10 mouse cellular contexts compared by ENCODE assay signal in the genomic region with DNA sequence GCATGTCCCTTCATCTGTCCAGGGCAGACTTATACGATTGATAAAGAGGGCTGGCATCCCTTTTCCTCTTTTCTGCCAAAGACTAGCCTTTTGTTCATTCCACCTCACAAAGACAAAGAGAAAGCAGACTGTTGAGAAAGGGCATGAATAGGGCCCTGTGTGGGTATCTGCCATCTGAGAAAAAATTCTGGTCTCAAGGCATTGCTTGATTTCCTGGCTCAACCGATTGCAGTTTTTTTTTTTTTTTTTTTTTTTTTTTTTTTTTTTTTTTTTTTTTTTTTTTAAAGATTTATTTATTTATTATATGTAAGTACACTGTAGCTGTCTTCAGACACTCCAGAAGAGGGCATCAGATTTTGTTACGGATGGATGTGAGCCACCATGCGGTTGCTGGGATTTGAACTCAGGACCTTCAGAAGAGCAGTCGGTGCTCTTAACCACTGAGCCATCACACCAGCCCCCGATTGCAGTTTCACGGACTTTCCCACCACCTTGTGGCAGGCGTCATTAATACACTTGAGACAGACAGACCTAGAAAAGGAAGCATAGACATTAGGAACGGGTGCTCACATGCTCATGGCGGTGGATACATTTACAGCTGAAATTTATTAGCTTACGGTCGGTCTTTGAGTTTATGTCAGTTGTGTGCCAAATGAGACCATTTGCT. TPM values are rescaled to one million over a fixed set of nuclear protein-coding genes. Genes with fewer than 3 reads are reported as not detected.
DNase-seq lines count a peak whose midpoint lies in the region; ATAC-seq lines count a peak whose summit lies in the region.
"Not testable (repeated sequence)": the region's sequence is repeated elsewhere in the genome, so short reads cannot be mapped to it uniquely, and the experiment has no call there.
"Had no signal": no experiment of that assay in that cellular context is flagged by ENCODE, and none has a peak within 500 bp of the region (broad histone marks: within the 10 kb centered on the region; RNA-seq: fewer than 3 reads in every experiment).

No protein-coding gene starts in this region.

- H3K4me1 ChIP-seq in hindbrain, embryonic 16.5 days (ENCODE audit: control insufficient read depth, insufficient read depth, low read depth, low read length), result peaks cover 19% of the 10 kb centered on the region
- H3K4me1 ChIP-seq in limb, embryonic 11.5 days (ENCODE audit: control insufficient read depth, insufficient read depth, low read length), result not testable (repeated sequence)
- peaks cover 30% of the 10 kb centered on the region for H3K4me1 ChIP-seq in neural tube, embryonic 15.5 days

- 56% methylated on average over 11 of the region's 12 CpGs for WGBS in hindbrain, embryonic 16.5 days
- 60% methylated on average over 11 of the region's 12 CpGs for WGBS in limb, embryonic 11.5 days
- whole genome bisulfite sequencing in neural tube, embryonic 15.5 days, result 58% methylated on average over 12 of the region's 12 CpGs

- not testable (repeated sequence) for H3K27me3 ChIP-seq in hindbrain, embryonic 16.5 days (replicated peaks; ENCODE audit: control insufficient read depth, insufficient read depth, low read length); limb, embryonic 11.5 days (ENCODE audit: control insufficient read depth, insufficient read depth, low read length); neural tube, embryonic 15.5 days (replicated peaks)

- H3K9me3 ChIP-seq in hindbrain, embryonic 16.5 days (ENCODE audit: control insufficient read depth, low read length); limb, embryonic 11.5 days (ENCODE audit: control insufficient read depth, low read length); neural tube, embryonic 15.5 days (replicated peaks): not testable (repeated sequence)

- peak; percentile 70 for DNase-seq in MEL-GATA-1-ER (ENCODE audit: extremely low read depth, low read depth)
- DNase-seq in forelimb bud, embryonic 11.5 days (ENCODE audit: low read depth, low spot score), result peak; percentile 39
- peak; percentile 49 for DNase-seq in limb, embryonic 11.5 days (ENCODE audit: low spot score)
- peak; percentile 61 for DNase-seq in lung, postnatal 25 days (ENCODE audit: low spot score)
- peak; percentile 68 for DNase-seq in urinary bladder, postnatal 14 days (ENCODE audit: low spot score)

- not testable (repeated sequence) for H3K27ac ChIP-seq in hindbrain, embryonic 16.5 days (ENCODE audit: low read depth, low read length); limb, embryonic 11.5 days (replicated peaks; ENCODE audit: low read depth, low read length); neural tube, embryonic 15.5 days (replicated peaks)

- H3K9ac ChIP-seq in hindbrain, embryonic 16.5 days (ENCODE audit: low read depth, low read length); limb, embryonic 11.5 days (ENCODE audit: low read length): not testable (repeated sequence)
- H3K9ac ChIP-seq in neural tube, embryonic 15.5 days (replicated peaks), result peak overlapping the region; percentile 96

- peak; percentile 66 for ATAC-seq in common myeloid progenitor, adult 5-6 weeks (replicated peaks; ENCODE audit: low read depth, poor library complexity, severe bottlenecking)
- ATAC-seq in hindbrain, embryonic 16.5 days; limb, embryonic 11.5 days (ENCODE audit: insufficient number of reproducible peaks, low FRiP score, low TSS enrichment, low read depth); neural tube, embryonic 15.5 days (ENCODE audit: low FRiP score): not testable (repeated sequence)

- H3K36me3 ChIP-seq in hindbrain, embryonic 16.5 days (ENCODE audit: control insufficient read depth, insufficient read depth, low read length); limb, embryonic 11.5 days (ENCODE audit: control insufficient read depth, insufficient read depth, low read length): not testable (repeated sequence)
- peaks cover 14% of the 10 kb centered on the region for H3K36me3 ChIP-seq in neural tube, embryonic 15.5 days

- peak overlapping the region; percentile 99 for H3K4me3 ChIP-seq in hindbrain, embryonic 16.5 days (ENCODE audit: low read length)
- H3K4me3 ChIP-seq in limb, embryonic 11.5 days (ENCODE audit: low read depth, low read length), result peak overlapping the region; percentile 99
- H3K4me3 ChIP-seq in neural tube, embryonic 15.5 days (replicated peaks), result peak overlapping the region; percentile 100

- peak overlapping the region; percentile 96 for H3K4me2 ChIP-seq in hindbrain, embryonic 16.5 days (ENCODE audit: low read length)
- H3K4me2 ChIP-seq in limb, embryonic 11.5 days (ENCODE audit: low read depth, severe bottlenecking), result peak overlapping the region; percentile 99
- peak overlapping the region; percentile 95 for H3K4me2 ChIP-seq in neural tube, embryonic 15.5 days

RNA-seq across cellular contexts. Expression of gene Tmem203, which starts 1.3 kb away (rescaled TPM):
- 11.3 and 13.0 TPM in 2 replicates for total RNA-seq in common myeloid progenitor, adult 5-6 weeks (2017)
- 15.8 and 16.6 TPM in 2 replicates for polyA plus RNA-seq in hindbrain, embryonic 16.5 days (2015; fragmentation: Nextera tagmentation; extraction: Ambion mirVana)
- polyA plus RNA-seq in limb, embryonic 11.5 days (2014; fragmentation: Nextera tagmentation; extraction: Ambion mirVana), result 11.1 and 14.6 TPM in 2 replicates
- 17.5 and 17.7 TPM in 2 replicates for polyA plus RNA-seq in neural tube, embryonic 15.5 days (2015; fragmentation: Nextera tagmentation; extraction: Ambion mirVana)

RNA-seq across cellular contexts. Expression of gene Tprn, which starts 5.8 kb away (rescaled TPM):
- total RNA-seq in common myeloid progenitor, adult 5-6 weeks (2017), result 12.4 and 17.0 TPM in 2 replicates
- 20.3 TPM in 2 replicates for polyA plus RNA-seq in hindbrain, embryonic 16.5 days (2015; fragmentation: Nextera tagmentation; extraction: Ambion mirVana)
- 5.6 and 5.7 TPM in 2 replicates for polyA plus RNA-seq in limb, embryonic 11.5 days (2014; fragmentation: Nextera tagmentation; extraction: Ambion mirVana)
- polyA plus RNA-seq in neural tube, embryonic 15.5 days (2015; fragmentation: Nextera tagmentation; extraction: Ambion mirVana), result 14.8 and 16.3 TPM in 2 replicates

RNA-seq across cellular contexts. Expression of gene AL732309.1, which starts 9.9 kb away (rescaled TPM):
- 0.50 and 0.87 TPM in 2 replicates for total RNA-seq in common myeloid progenitor, adult 5-6 weeks (2017)
- polyA plus RNA-seq in hindbrain, embryonic 16.5 days (2015; fragmentation: Nextera tagmentation; extraction: Ambion mirVana), result 4.2 and 5.1 TPM in 2 replicates
- 4.0 and 6.6 TPM in 2 replicates for polyA plus RNA-seq in limb, embryonic 11.5 days (2014; fragmentation: Nextera tagmentation; extraction: Ambion mirVana)
- 4.3 and 4.6 TPM in 2 replicates for polyA plus RNA-seq in neural tube, embryonic 15.5 days (2015; fragmentation: Nextera tagmentation; extraction: Ambion mirVana)
- total RNA-seq: monocyte, adult 5-6 weeks had no signal

RNA-seq across cellular contexts. Expression of gene Cysrt1, which starts 14.3 kb away (rescaled TPM):
- not detected in 2 replicates for total RNA-seq in common myeloid progenitor, adult 5-6 weeks (2017)
- 0.24 TPM in 1 of 2 replicates, not detected in the other for polyA plus RNA-seq in hindbrain, embryonic 16.5 days (2015; fragmentation: Nextera tagmentation; extraction: Ambion mirVana)
- not detected in 2 replicates for polyA plus RNA-seq in limb, embryonic 11.5 days (2014; fragmentation: Nextera tagmentation; extraction: Ambion mirVana)
- polyA plus RNA-seq in neural tube, embryonic 15.5 days (2015; fragmentation: Nextera tagmentation; extraction: Ambion mirVana), result 0.36 and 0.47 TPM in 2 replicates
- total RNA-seq: adrenal gland, postnatal 25 days; monocyte, adult 5-6 weeks had no signal

RNA-seq across cellular contexts. Expression of gene Rnf208, which starts 14.5 kb away (rescaled TPM):
- 0.37 and 0.82 TPM in 2 replicates for total RNA-seq in common myeloid progenitor, adult 5-6 weeks (2017)
- polyA plus RNA-seq in hindbrain, embryonic 16.5 days (2015; fragmentation: Nextera tagmentation; extraction: Ambion mirVana), result 166 and 207 TPM in 2 replicates
- 6.5 and 8.8 TPM in 2 replicates for polyA plus RNA-seq in limb, embryonic 11.5 days (2014; fragmentation: Nextera tagmentation; extraction: Ambion mirVana)
- polyA plus RNA-seq in neural tube, embryonic 15.5 days (2015; fragmentation: Nextera tagmentation; extraction: Ambion mirVana), result 158 and 190 TPM in 2 replicates
- total RNA-seq: monocyte, adult 5-6 weeks had no signal
